Mouse (Mus musculus): ENCODE measurements around the gene Kif5c. TPM values are rescaled to one million over a fixed set of nuclear protein-coding genes. Genes with fewer than 3 reads are reported as not detected.
A peak's percentile ranks its signal among the peaks of the same experiment; 100 is the strongest.

Kif5c gene
- polyA plus RNA-seq, 1 experiment: 0.37 TPM

GRCm38 (mm10) chr2:49787376-49788050 lies 168.4 kb downstream of the Kif5c start, which contains the start of gene Lypd6b:
Gene Lypd6b, plus strand, starts transcription at chr2:49787688.
- TF ChIP-seq POLR2A (IDR thresholded peaks at IDR 0.05; ENCODE audit: borderline replicate concordance, extremely low read depth, low read depth, low read length) (no peak), CTCF (IDR thresholded peaks at IDR 0.05; ENCODE audit: insufficient read depth, low read length) (no peak)
- no peaks in the 10 kb centered on the region for H3K4me1 ChIP-seq (ENCODE audit: control insufficient read depth, insufficient read depth, low read length)
- DNase-seq: peak; percentile 41
- peak within 1 kb of the TSS; percentile 48 for H3K4me3 ChIP-seq (replicated peaks; ENCODE audit: extremely low read depth, low read depth, low read length)
- WGBS: 2% methylated on average over 73 of the region's 79 CpGs

- Histone ChIP-seq H3K4me3 (replicated peaks; ENCODE audit: extremely low read depth, low read depth, low read length) (peak overlapping the region; percentile 18), H3K4me1 (ENCODE audit: control insufficient read depth, insufficient read depth, low read length) (no peaks in the 10 kb centered on the region)
- WGBS: 4% methylated on average over 14 of the region's 14 CpGs
- no peak for DNase-seq
- TF ChIP-seq POLR2A (IDR thresholded peaks at IDR 0.05; ENCODE audit: borderline replicate concordance, extremely low read depth, low read depth, low read length) (no peak), CTCF (IDR thresholded peaks at IDR 0.05; ENCODE audit: insufficient read depth, low read length) (no peak)
Observed at GRCm38 (mm10) chr2:49788051-49788418, 168.9 kb downstream of the Kif5c start.

GRCm38 (mm10) chr2:49788643-49789042 lies 169.5 kb downstream of the Kif5c start:
- 32% methylated on average over 3 of the region's 3 CpGs for WGBS
- Histone ChIP-seq H3K4me3 (replicated peaks; ENCODE audit: extremely low read depth, low read depth, low read length) (no peak overlapping the region), H3K4me1 (ENCODE audit: control insufficient read depth, insufficient read depth, low read length) (no peaks in the 10 kb centered on the region)
- no peak for DNase-seq
- TF ChIP-seq POLR2A (IDR thresholded peaks at IDR 0.05; ENCODE audit: borderline replicate concordance, extremely low read depth, low read depth, low read length): no peak
- TF ChIP-seq CTCF (IDR thresholded peaks at IDR 0.05; ENCODE audit: insufficient read depth, low read length): no peak

- H3K4me3 ChIP-seq (replicated peaks; ENCODE audit: extremely low read depth, low read depth, low read length): no peak overlapping the region
- WGBS: 65% methylated on average over 6 of the region's 6 CpGs
- no peak for DNase-seq
- H3K4me1 ChIP-seq (ENCODE audit: control insufficient read depth, insufficient read depth, low read length): no peaks in the 10 kb centered on the region
- TF ChIP-seq CTCF (IDR thresholded peaks at IDR 0.05; ENCODE audit: insufficient read depth, low read length) (no peak), POLR2A (IDR thresholded peaks at IDR 0.05; ENCODE audit: borderline replicate concordance, extremely low read depth, low read depth, low read length) (no peak)
Observed at GRCm38 (mm10) chr2:49789078-49789477, 170.0 kb downstream of the Kif5c start.

- WGBS: 72% methylated on average over 5 of the region's 5 CpGs
- TF ChIP-seq POLR2A (IDR thresholded peaks at IDR 0.05; ENCODE audit: borderline replicate concordance, extremely low read depth, low read depth, low read length) (no peak), CTCF (IDR thresholded peaks at IDR 0.05; ENCODE audit: insufficient read depth, low read length) (no peak)
- Histone ChIP-seq H3K4me3 (replicated peaks; ENCODE audit: extremely low read depth, low read depth, low read length) (no peak overlapping the region), H3K4me1 (ENCODE audit: control insufficient read depth, insufficient read depth, low read length) (no peaks in the 10 kb centered on the region)
- DNase-seq: no peak
Observed at GRCm38 (mm10) chr2:49789504-49789903, 170.4 kb downstream of the Kif5c start.

- no peaks in the 10 kb centered on the region for H3K4me1 ChIP-seq (ENCODE audit: control insufficient read depth, insufficient read depth, low read length)
- WGBS: 52% methylated on average over 14 of the region's 14 CpGs
- no peak overlapping the region for H3K4me3 ChIP-seq (replicated peaks; ENCODE audit: extremely low read depth, low read depth, low read length)
- TF ChIP-seq CTCF (IDR thresholded peaks at IDR 0.05; ENCODE audit: insufficient read depth, low read length) (no peak), POLR2A (IDR thresholded peaks at IDR 0.05; ENCODE audit: borderline replicate concordance, extremely low read depth, low read depth, low read length) (no peak)
- DNase-seq: no peak
Observed at GRCm38 (mm10) chr2:49797444-49798143, 178.5 kb downstream of the Kif5c start.

- Histone ChIP-seq H3K4me3 (replicated peaks; ENCODE audit: extremely low read depth, low read depth, low read length) (no peak overlapping the region), H3K4me1 (ENCODE audit: control insufficient read depth, insufficient read depth, low read length) (no peaks in the 10 kb centered on the region)
- TF ChIP-seq CTCF (IDR thresholded peaks at IDR 0.05; ENCODE audit: insufficient read depth, low read length): no peak
- TF ChIP-seq POLR2A (IDR thresholded peaks at IDR 0.05; ENCODE audit: borderline replicate concordance, extremely low read depth, low read depth, low read length): no peak
- WGBS: 74% methylated on average over 8 of the region's 8 CpGs
- DNase-seq: no peak
Observed at GRCm38 (mm10) chr2:49804448-49804847, 185.3 kb downstream of the Kif5c start.

- WGBS: 73% methylated on average over 11 of the region's 11 CpGs
- TF ChIP-seq CTCF (IDR thresholded peaks at IDR 0.05; ENCODE audit: insufficient read depth, low read length) (no peak), POLR2A (IDR thresholded peaks at IDR 0.05; ENCODE audit: borderline replicate concordance, extremely low read depth, low read depth, low read length) (no peak)
- DNase-seq: no peak
- Histone ChIP-seq H3K4me1 (ENCODE audit: control insufficient read depth, insufficient read depth, low read length) (no peaks in the 10 kb centered on the region), H3K4me3 (replicated peaks; ENCODE audit: extremely low read depth, low read depth, low read length) (no peak overlapping the region)
Observed at GRCm38 (mm10) chr2:49805736-49806371, 186.8 kb downstream of the Kif5c start.

- H3K4me1 ChIP-seq (ENCODE audit: control insufficient read depth, insufficient read depth, low read length): peaks cover 4% of the 10 kb centered on the region
- no peak for DNase-seq
- no peak overlapping the region for H3K4me3 ChIP-seq (replicated peaks; ENCODE audit: extremely low read depth, low read depth, low read length)
- no peak for TF ChIP-seq CTCF (IDR thresholded peaks at IDR 0.05; ENCODE audit: insufficient read depth, low read length)
- TF ChIP-seq POLR2A (IDR thresholded peaks at IDR 0.05; ENCODE audit: borderline replicate concordance, extremely low read depth, low read depth, low read length): no peak
- 60% methylated on average over 6 of the region's 6 CpGs for WGBS
Observed at GRCm38 (mm10) chr2:49809496-49809895, 190.4 kb downstream of the Kif5c start.
